Mouse (Mus musculus) neutrophil, adult 83 days (primary cell): ENCODE results near the gene Lurap1. TPM values are rescaled to one million over a fixed set of nuclear protein-coding genes. Genes with fewer than 3 reads are reported as not detected.

ENCODE experiments used
- total RNA-seq, 2 experiments: library from RNA; stranded (reverse); gene quantifications; one replicate each; pipeline ENCODE4 v1.2.4; 2023

The Lurap1 gene
- total RNA-seq, result not detected

DNA sequence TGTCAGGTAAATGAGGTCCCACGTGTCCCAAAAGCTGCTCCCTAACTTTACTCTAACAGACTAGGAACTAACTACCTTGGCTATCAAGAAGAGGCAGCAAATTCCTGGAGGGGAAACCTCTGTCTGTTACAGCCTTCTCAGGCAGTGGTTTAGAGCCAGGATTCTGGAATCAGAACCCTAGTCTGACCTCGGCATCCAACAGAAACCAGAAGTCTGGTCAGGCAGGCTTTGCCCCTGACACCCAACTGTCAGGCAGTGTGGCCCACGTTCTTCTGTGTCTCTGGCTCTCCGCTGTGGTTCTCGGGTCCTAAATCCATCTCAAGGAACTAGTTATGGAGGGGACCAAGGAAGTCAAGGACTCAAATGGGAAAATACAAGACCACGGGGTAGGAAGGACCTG is at the start of gene Lurap1:
Gene Lurap1 (minus strand): TSS at position 101 of the 400 bp plus-strand sequence.

DNA sequence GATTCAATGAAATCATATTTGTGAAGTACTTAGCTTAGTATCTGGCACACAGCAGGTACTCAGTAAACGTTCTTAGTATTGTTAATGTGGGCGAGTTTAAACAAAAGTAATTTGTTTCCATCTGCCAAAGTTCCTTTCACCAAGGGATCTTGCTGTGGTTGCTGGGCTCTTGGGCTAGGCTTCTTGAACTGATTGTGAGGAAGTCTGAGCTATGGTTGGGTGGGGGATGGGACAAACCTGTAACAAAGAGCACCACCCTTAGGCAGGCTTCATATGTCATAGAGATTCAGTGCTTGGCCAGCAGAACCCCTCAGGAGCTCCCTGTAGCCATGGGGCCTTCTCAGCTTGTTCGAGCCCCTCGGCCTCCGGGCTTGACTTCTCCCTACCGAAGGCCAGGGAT is 21.9 kb upstream of the Lurap1 start, which contains the start of the genes 1700042G07Rik and Gm49337:
Gene 1700042G07Rik (plus strand): TSS at position 301 of the 400 bp plus-strand sequence.
Gene Gm49337 (plus strand): TSS at position 313 of the 400 bp plus-strand sequence.

DNA sequence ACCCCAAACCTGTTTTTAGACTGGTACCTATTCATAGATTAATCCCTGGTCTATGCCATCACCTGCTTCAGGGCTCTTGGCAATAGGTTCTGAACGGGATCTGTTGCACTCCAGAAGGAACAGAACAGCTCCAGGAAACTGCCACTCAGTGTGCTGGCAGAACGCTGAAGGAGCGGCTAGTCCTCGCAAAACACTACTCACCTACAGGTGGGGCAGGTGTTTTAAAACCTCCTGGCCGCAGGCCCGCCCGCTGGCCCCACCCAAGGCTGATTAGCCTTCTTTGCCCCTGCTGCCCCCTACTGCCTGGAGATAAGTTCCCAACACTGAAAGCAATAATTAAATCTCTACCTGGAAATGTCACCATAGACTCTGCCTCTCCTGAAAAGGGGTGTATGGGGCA is 16.3 kb upstream of the Lurap1 start, which contains the start of gene Tspan1:
Gene Tspan1 (minus strand): TSS at position 198 of the 400 bp plus-strand sequence.

GRCm38 (mm10) chr4:116123602-116124519 is 27.3 kb downstream of the Lurap1 start, which contains the start of the genes Rad54l and Pomgnt1:
TSS of gene Rad54l (minus strand) at chr4:116123690.
TSS of gene Pomgnt1 (plus strand) at chr4:116123840.

Other genes starting within 250 kb of the Lurap1 start
- not detected for gene Dmbx1, start 211.4 kb downstream of the Lurap1 start, total RNA-seq
- 1 to 10 TPM in 1 of 2 experiments, under 1 TPM in 1; 0.97 to 1.1 TPM for gene Faah, start 133.4 kb downstream of the Lurap1 start, total RNA-seq
- 1 to 10 TPM; 5.5 to 6.7 TPM for gene Nsun4, start 97.5 kb downstream of the Lurap1 start, total RNA-seq
- gene Uqcrh, start 76.3 kb downstream of the Lurap1 start, total RNA-seq, result 100 to 1,000 TPM; 194 to 206 TPM
- 10 to 100 TPM; 17.8 to 20.2 TPM for gene Lrrc41, start 76.1 kb downstream of the Lurap1 start, total RNA-seq
- gene Rad54l, start 27.6 kb downstream of the Lurap1 start, total RNA-seq, result 10 to 100 TPM; 17.5 to 22.4 TPM
- 10 to 100 TPM in 1 of 2 experiments, 1 to 10 TPM in 1; 9.4 to 14.1 TPM for gene Pomgnt1, start 27.5 kb downstream of the Lurap1 start, total RNA-seq
- not detected for gene Tspan1, start 16.3 kb upstream of the Lurap1 start, total RNA-seq
- gene 1700042G07Rik, start 22.0 kb upstream of the Lurap1 start, total RNA-seq, result not detected
- not detected for gene Gm49337, start 22.0 kb upstream of the Lurap1 start, total RNA-seq
- under 1 TPM; 0.90 to 0.94 TPM for gene Pik3r3, start 70.3 kb upstream of the Lurap1 start, total RNA-seq